Mouse (Mus musculus) bone marrow macrophage, adult 2 months (primary cell): ENCODE measurements around the gene Ldhc.

Experiments used
- CTCF ChIP-seq: IDR thresholded peaks from 2 replicates; pipeline ENCODE4 v1.5.1; 2012; ENCODE audit warnings: low read depth, mild to moderate bottlenecking, low read length, moderate library complexity
- POLR2A ChIP-seq: IDR thresholded peaks from 2 replicates; pipeline ENCODE4 v1.6.1; 2012; ENCODE audit warnings: mild to moderate bottlenecking, low read depth, low read length, borderline replicate concordance

- TF ChIP-seq CTCF (no peak), POLR2A (no peak)
These were observed 61.1 kb downstream of the Ldhc start for GRCm38 (mm10) chr7:46922075-46922474.
